Mouse (Mus musculus) urinary bladder, adult 18-20 months (tissue): ENCODE measurements around the gene Ppfia3.
A peak's percentile ranks its signal among the peaks of the same experiment; 100 is the strongest.

Experiments
- DNase-seq, 2 experiments: peaks; one replicate each; pipeline ENCODE4 v3.0.0; 2022; ENCODE audit warnings: low spot score in 2 of 2, mixed read lengths in 2 of 2

Gene Ppfia3

DNA sequence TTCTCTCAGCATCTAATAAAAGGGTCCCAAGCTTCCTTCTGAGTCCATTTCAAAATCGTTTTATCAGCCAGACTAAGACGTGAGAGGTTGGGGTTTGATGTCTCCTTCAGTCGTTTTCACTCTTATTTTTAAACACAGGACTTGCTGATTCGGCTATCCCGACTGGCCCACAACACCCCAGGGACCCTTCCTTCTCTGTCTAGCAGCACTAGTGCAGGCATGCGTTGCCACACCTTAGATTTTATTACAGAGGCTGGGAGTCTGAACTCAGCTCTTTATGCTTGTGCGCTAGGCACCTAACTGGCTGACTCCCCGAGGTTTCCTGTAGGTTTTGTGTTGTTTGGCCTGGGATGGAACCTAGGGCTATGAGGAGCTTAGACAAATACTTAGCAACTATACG, 53.3 kb downstream of the Ppfia3 start:
- DNase-seq = no peak

DNA sequence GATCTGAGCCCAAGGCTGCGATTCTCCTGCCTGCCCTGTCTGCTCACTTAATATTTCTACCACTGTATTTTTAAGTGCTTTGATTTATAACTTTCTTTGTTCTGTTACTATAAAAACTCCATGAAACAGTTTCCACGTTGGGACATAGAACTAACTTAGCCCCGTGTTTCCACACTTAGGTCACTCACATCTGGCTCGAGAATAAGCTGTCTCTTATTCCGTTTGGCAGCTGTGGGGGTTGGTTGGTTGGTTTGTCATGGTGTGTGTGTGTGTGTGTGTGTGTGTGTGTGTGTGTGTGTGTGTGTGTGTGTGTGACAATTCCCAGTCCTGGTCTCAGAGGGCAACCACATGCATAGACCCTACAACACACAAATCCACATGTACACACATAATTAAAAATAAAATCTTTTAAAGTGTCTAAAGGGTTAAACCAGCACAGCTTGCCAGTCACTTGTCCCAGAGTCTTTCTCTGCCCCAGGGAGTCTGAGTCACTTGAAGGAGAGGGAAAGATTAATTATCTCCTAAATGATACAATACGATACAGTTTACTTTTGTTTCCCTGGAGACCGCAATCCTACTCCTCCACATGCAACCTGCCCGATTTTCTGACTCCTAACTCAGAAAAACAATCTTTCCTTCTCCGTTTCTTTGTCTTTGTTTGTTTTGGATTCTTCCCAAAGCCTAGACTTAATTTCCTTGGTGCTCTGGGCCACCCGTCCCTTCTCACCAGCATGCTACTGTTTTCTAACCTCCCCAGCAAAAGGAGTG, 53.9 kb downstream of the Ppfia3 start:
- no peak for DNase-seq

DNA sequence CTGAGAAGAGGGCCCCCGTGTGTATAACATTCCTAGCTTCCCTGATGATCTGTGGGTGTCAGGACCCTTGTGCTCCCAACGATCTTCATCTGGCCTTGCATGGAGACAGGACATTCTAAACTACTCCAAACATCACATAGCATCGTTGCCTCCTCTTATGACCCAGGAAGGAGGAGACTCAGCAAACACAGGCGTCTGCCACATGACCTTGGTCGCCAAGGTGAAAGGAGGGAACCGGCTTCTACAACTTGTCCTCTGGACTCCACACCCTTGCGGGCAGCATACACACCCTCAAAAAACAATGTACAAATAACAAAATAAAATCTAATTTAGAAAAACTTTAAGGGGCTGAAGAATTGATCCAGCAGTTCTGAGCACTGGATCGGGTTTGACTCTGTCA, 54.8 kb downstream of the Ppfia3 start:
- no peak for DNase-seq

DNA sequence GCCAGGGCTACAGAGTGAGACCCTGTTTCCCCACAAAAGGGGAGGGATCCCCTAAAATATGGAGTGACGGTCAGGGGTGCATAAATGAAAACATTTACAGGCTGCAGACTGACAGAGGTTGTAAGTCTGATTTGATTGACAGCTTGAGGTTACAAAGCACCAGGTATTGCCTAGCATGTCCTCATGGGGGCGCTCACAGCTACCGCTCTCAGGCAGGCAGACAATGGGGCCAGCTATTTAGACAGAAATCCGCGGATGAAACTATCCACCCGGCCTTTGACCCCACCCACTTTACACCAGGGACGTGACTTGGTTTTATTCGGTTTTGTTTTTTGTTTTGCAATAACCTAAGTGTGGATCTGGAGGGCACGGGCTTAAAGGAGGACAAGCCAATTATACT, 57.4 kb downstream of the Ppfia3 start:
- no peak for DNase-seq

DNA sequence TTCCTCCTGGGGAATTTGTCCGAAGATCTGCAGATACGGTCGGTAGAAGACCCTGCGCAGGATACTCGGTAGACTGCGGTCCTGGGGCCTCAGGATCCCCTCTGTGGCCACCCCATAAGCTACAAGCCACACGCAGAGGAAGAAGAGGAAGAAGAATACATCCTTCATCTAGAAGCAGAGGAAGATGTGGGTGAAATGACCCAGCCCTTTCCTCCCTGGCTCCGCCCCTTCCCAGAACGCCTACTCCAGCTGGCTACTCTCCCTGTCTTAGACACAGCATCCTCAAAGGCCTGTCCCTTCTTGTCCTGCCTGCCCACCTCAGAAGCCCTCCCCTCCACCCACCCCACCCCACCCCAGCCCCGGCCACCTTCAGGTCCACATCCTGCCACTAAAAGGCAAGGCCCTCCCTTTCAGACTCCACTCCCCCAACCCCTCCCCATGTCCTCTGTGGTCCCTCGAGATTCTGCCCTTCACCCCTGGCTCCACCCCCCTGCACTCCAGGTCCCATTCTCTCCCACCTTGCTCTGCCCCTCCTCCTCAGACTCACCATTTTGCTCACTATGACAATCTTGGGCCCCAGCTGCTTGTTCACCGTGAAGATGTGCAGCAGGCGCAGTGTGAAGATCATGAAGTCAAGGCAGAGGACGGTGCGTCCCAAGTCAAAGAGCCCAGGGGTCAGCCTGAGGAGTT, 58.1 kb downstream of the Ppfia3 start:
- DNase-seq = no peak

DNA sequence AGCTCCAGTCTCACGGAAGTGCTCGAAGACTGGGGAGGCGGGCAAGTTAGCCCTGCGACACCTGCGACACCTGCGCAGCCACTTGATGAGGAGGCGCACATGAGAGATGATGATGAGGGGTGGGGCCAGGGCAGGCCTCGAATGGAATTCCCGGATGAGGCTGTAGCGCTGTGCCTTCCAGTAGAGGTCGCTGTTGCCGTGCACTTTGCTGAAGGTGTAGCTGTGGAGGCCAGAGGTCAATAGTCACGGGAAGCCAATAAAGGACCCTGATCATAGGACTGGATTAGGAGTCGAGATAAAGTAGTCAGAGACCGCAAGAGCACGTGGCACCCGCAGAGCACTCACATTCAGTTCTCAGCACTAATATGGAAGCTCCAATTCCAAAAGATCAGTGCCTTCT, 61.5 kb downstream of the Ppfia3 start:
- DNase-seq = peak in 1 of 2 experiments; percentile 26

DNA sequence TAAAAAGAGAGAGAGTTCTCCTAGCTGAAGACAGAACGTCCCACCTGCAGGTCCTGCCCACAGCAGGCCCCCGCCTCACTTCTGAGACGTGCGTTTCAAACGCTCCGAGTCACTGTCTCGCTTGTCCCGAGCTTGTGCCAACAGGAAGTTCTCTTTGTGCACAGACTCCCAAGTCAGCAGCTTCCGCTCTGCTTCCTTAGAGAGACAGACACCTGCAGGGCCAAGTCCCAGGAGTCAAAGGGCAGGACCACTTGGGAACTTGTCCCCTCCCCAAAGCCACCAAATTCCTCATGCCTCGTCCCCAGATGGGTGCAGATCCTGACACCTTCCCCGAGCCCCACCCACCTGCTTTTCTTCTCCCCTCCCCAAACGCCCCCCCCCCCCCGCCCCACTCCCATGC, 62.0 kb downstream of the Ppfia3 start:
- no peak for DNase-seq

DNA sequence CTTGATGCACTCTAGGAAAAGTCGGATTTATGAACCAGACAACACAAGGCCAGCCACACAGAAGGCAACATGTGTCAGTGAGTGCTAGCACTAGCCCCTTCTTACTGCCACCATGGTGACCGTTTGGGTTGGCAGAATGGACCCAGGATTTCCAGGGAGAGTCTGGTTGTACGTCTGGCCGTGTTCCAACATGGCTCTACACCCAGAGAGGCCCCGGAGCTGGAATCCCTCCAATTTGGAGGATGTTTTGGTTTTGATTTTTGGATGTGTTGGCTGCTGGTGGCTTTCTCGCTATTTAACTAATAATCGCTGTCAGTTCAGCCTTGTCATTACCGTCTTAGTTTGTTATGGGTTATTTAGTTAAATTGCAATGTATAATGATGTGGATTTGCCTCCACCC, 64.2 kb downstream of the Ppfia3 start:
- no peak for DNase-seq

DNA sequence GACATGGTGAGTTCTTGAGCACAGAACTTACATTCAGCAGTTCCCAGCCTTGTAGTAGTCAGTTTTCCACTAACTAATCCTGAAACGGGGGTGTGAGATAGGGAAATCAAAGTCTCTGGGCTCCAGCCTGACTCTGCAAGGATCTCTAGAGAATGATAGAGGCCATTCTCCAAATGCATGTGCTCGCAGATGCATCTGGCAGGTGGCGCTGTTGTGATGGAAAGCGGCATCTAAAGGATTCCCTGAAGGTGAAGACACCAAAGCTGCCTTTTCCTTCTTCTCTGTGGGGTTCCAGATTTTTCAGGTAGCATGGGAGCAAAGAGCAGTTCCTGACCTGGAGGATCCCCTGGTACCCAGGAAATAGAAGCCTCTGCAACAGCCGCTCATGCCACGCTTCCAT, 66.5 kb downstream of the Ppfia3 start:
- peak; percentile 29 to 55 for DNase-seq

DNA sequence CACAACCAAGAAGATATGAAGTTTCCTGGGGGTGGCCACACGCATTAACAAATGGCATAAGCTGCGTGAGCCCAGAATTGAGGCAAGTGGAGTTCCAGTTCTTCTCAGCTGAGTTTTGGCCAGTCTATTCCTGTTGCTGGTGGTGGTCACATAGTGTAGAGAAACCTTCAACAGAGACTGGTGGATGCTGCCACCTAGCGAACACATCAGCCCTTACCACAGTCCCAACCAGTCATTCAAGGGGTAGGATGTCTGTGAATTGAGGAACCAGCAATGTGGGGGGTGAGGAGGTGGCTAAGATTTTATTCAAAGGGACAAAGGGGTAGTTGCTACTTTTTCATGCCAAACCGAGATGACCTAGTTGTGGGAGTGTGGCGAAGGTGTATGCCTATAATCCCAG, 67.1 kb downstream of the Ppfia3 start:
- DNase-seq = no peak

DNA sequence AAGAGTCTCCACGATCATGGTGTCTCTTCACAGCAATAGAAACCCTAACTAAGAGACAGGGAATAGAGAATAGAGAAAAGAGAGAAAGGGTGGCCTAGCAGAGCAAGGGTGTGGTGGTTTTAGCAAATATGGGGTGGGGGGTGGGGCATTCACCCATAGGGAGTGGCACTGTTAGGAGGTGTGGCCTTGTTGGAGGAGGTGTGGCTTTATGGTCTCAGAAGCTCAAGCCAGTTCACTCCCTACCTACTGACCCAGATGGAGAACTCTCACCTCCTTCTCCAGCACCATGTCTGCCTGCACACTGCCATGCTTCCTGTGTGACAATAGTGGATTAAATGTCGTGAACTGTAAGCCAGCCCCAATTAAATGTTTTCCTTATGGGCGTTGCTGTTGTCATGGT, 69.3 kb downstream of the Ppfia3 start:
- no peak for DNase-seq

DNA sequence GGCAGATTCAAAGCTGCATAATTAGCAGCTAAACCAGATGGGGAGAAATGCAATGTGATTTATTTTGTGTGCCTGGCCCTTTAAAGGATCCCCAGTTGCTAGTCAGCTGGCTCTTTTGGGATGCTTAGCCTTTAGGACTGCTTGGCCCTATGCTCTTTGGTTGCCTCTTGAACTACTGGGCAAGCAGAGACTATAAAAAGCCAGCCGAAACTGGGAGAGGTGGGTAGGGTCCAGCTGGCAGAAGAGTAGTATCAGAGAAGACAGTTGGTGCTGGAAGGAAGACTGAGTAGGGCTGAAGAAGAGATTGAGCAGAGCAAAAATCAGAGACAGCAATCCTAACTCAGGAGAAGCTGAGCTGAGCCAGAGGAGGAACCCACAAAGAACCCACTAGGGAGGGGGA, 70.2 kb downstream of the Ppfia3 start:
- no peak for DNase-seq
